Mouse (Mus musculus) heart, postnatal 25 days (tissue): ENCODE data around the gene Baz2a. TPM values are rescaled to one million over a fixed set of nuclear protein-coding genes. Genes with fewer than 3 reads are reported as not detected.
A peak's percentile ranks its signal among the peaks of the same experiment; 100 is the strongest.
"Not testable (repeated sequence)": the region's sequence is repeated elsewhere in the genome, so short reads cannot be mapped to it uniquely, and the experiment has no call there.

Experiments
- DNase-seq: peaks from one replicate; pipeline ENCODE4 v3.0.0; 2022; ENCODE audit warnings: low spot score
- intact Hi-C: fragments of 180-260 bp; cut with DNase I; formaldehyde crosslinking; loops from one replicate; pipeline ENCODE4 v1.15.1; 2025
- microRNA-seq: library from miRNA; unstranded; fragments of <30 nt; microRNA quantifications from one replicate; pipeline ENCODE4 v1.2.0, GENCODE M21; 2022
- total RNA-seq, 2 experiments: library from RNA; stranded (reverse); gene quantifications; 2 replicates each; pipeline ENCODE4 v1.2.3; 2021

The Baz2a gene
- total RNA-seq, 2 experiments from 2014 or later: 20.0 to 24.4 TPM

- intact Hi-C loops, DNase-seq: not testable (repeated sequence)
Measured at GRCm38 (mm10) chr10:128165726-128166125, 74.3 kb downstream of the Baz2a start.

- no peak for DNase-seq
- intact Hi-C loops: no loop called here
Measured at GRCm38 (mm10) chr10:128167091-128167490, 75.7 kb downstream of the Baz2a start.

- DNase-seq, intact Hi-C loops: not testable (repeated sequence)
Measured at GRCm38 (mm10) chr10:128171348-128171747, 80.0 kb downstream of the Baz2a start.

- intact Hi-C loops: no loop called here
- no peak for DNase-seq
Measured at GRCm38 (mm10) chr10:128175302-128175701, 83.9 kb downstream of the Baz2a start.

- DNase-seq: peak; percentile 30
- intact Hi-C loops: loop anchor here (2.0 kb wide), 1 partner anchor 79 kb away; no protein-coding TSS in a partner anchor
Measured at GRCm38 (mm10) chr10:128175996-128176755, 84.8 kb downstream of the Baz2a start.

- no peak for DNase-seq
- intact Hi-C loops: loop anchor here (2.0 kb wide), 1 partner anchor 81 kb away; no protein-coding TSS in a partner anchor
Measured at GRCm38 (mm10) chr10:128177316-128177715, 85.9 kb downstream of the Baz2a start.

Small RNAs within 50 kb of the gene (microRNA-seq; reads per million reads assigned to microRNA genes)
- 26.1 reads per million, percentile 40 among the genes with 10 or more reads in this experiment for gene Mir677

Other genes starting within 250 kb of the Baz2a start
- not detected for gene Rdh19, start 241.6 kb upstream of the Baz2a start, total RNA-seq
- not detected for gene Rdh16f2, start 225.1 kb upstream of the Baz2a start, total RNA-seq
- not detected for gene Rdh7, start 202.8 kb upstream of the Baz2a start, total RNA-seq
- not detected for gene Sdr9c7, start 193.1 kb upstream of the Baz2a start, total RNA-seq
- not detected for gene Hsd17b6, start 84.0 kb upstream of the Baz2a start, total RNA-seq
- gene Prim1, start 76.4 kb upstream of the Baz2a start, total RNA-seq: 1 to 10 TPM; 2.1 to 2.2 TPM
- gene Naca, start 56.0 kb upstream of the Baz2a start, total RNA-seq: 100 to 1,000 TPM; 502 to 533 TPM
- 10 to 100 TPM; 77.8 to 89.3 TPM for gene Ptges3, start 32.6 kb upstream of the Baz2a start, total RNA-seq
- 1,000 to 10,000 TPM; 9,293 to 9,309 TPM for gene Atp5b, start 8.3 kb upstream of the Baz2a start, total RNA-seq
- gene Rbms2, start 88.7 kb downstream of the Baz2a start, total RNA-seq: 10 to 100 TPM; 82.2 to 88.4 TPM
- 1 to 10 TPM in 1 of 2 experiments, under 1 TPM in 1; 0.94 to 1.1 TPM for gene Gls2, start 102.9 kb downstream of the Baz2a start, total RNA-seq
- gene Spryd4, start 120.2 kb downstream of the Baz2a start, total RNA-seq: 10 to 100 TPM; 42.8 to 45.5 TPM
- gene Mip, start 134.3 kb downstream of the Baz2a start, total RNA-seq: not detected
- gene Timeless, start 140.5 kb downstream of the Baz2a start, total RNA-seq: 1 to 10 TPM; 7.7 to 8.8 TPM
- under 1 TPM in 1 of 2 experiments, not detected in 1; 0.18 TPM for gene Apon, start 162.5 kb downstream of the Baz2a start, total RNA-seq
- not detected for gene Apof, start 177.1 kb downstream of the Baz2a start, total RNA-seq
- 10 to 100 TPM; 11.7 to 12.3 TPM for gene Stat2, start 179.0 kb downstream of the Baz2a start, total RNA-seq
- gene Il23a, start 207.2 kb downstream of the Baz2a start, total RNA-seq: under 1 TPM in 1 of 2 experiments, not detected in 1; 0.18 TPM
- 1 to 10 TPM; 8.2 to 9.4 TPM for gene Pan2, start 211.8 kb downstream of the Baz2a start, total RNA-seq
- gene Cnpy2, start 230.9 kb downstream of the Baz2a start, total RNA-seq: 10 to 100 TPM; 58.9 to 62.5 TPM
- 1,000 to 10,000 TPM; 1,194 to 1,233 TPM for gene Cs, start 246.2 kb downstream of the Baz2a start, total RNA-seq